Mouse (Mus musculus) C2C12 (cell line): ENCODE data around the gene Gm5617. TPM values are rescaled to one million over a fixed set of nuclear protein-coding genes. Genes with fewer than 3 reads are reported as not detected.

Experiments used
- H3K27me3 ChIP-seq: one replicate; pipeline ENCODE4 v1.6.1; 2011; ENCODE audit not compliant: control insufficient read depth, insufficient read depth, insufficient read length
- H3K36me3 ChIP-seq: one replicate; pipeline ENCODE4 v1.6.1; 2011; ENCODE audit not compliant: control insufficient read depth, insufficient read depth
- H3K4me3 ChIP-seq: one replicate; pipeline ENCODE4 v1.5.1; 2011; ENCODE audit warnings: mild to moderate bottlenecking, control low read depth; ENCODE audit not compliant: poor library complexity, insufficient read depth, severe bottlenecking
- H3K79me2 ChIP-seq: one replicate; pipeline ENCODE4 v1.6.1; 2011; ENCODE audit not compliant: control insufficient read depth, insufficient read depth
- H3K79me3 ChIP-seq: one replicate; pipeline ENCODE4 v1.6.1; 2011; ENCODE audit warnings: low read depth, control low read depth
- H3ac ChIP-seq: one replicate; pipeline ENCODE3; 2011; ENCODE audit warnings: low read depth; ENCODE audit not compliant: control insufficient read depth, insufficient read length
- CEBPB ChIP-seq: IDR thresholded peaks from one replicate; pipeline ENCODE4 v1.6.1; 2011; ENCODE audit warnings: low read depth, mild to moderate bottlenecking, control low read depth, moderate library complexity
- CTCF ChIP-seq: IDR thresholded peaks from one replicate; pipeline ENCODE4 v1.5.1; 2011; ENCODE audit not compliant: control insufficient read depth, insufficient read depth, insufficient read length
- FOSL1 ChIP-seq: IDR thresholded peaks from one replicate; pipeline ENCODE4 v1.8.0; 2011; ENCODE audit warnings: mild to moderate bottlenecking, low read length; ENCODE audit not compliant: poor library complexity, insufficient read depth, severe bottlenecking
- MAX ChIP-seq: IDR thresholded peaks from one replicate; pipeline ENCODE4 v1.6.1; 2011; ENCODE audit warnings: mild to moderate bottlenecking, control low read depth
- MYOD1 ChIP-seq: IDR thresholded peaks from one replicate; pipeline ENCODE4 v1.6.1; 2011; ENCODE audit warnings: low read depth; ENCODE audit not compliant: control insufficient read depth, insufficient read length
- MYOG ChIP-seq: IDR thresholded peaks from one replicate; pipeline ENCODE4 v1.6.1; 2011; ENCODE audit not compliant: control insufficient read depth, insufficient read length; ENCODE audit errors: extremely low read depth
- USF1 ChIP-seq: IDR thresholded peaks from one replicate; pipeline ENCODE4 v1.6.1; 2011; ENCODE audit warnings: low read depth, mild to moderate bottlenecking, control low read depth, moderate library complexity
- microRNA-seq: library from miRNA; unstranded; fragments of <30 nt; microRNA quantifications from one replicate; pipeline ENCODE4, GENCODE M21; 2019; ENCODE audit warnings: borderline microRNAs expressed
- polyA plus RNA-seq: library from polyadenylated mRNA; unstranded; fragments of >200 nt; fragmentation: generic; extraction: Trizol; gene quantifications from one replicate; pipeline ENCODE4 v1.2.1, GENCODE M21; 2012; ENCODE audit warnings: missing spikeins

The Gm5617 gene
- polyA plus RNA-seq, 1 experiment, result 23.1 TPM

GRCm38 (mm10) chr9:48538044-48538645, 42.9 kb downstream of the Gm5617 start:
- H3K79me2 ChIP-seq, result no peaks in the 10 kb centered on the region
- H3ac ChIP-seq, result no peak overlapping the region
- no peaks in the 10 kb centered on the region for H3K36me3 ChIP-seq
- TF ChIP-seq MAX (no peak), MYOG (no peak), MYOD1 (no peak), CEBPB (no peak), USF1 (no peak), FOSL1 (no peak), CTCF (no peak)
- H3K4me3 ChIP-seq, result no peak overlapping the region
- no peaks in the 10 kb centered on the region for H3K79me3 ChIP-seq
- no peaks in the 10 kb centered on the region for H3K27me3 ChIP-seq

GRCm38 (mm10) chr9:48538688-48539087, 43.4 kb downstream of the Gm5617 start:
- Histone ChIP-seq H3K79me2 (no peaks in the 10 kb centered on the region), H3K27me3 (no peaks in the 10 kb centered on the region), H3ac (no peak overlapping the region), H3K79me3 (no peaks in the 10 kb centered on the region), H3K4me3 (no peak overlapping the region), H3K36me3 (no peaks in the 10 kb centered on the region)
- TF ChIP-seq MYOD1, result no peak
- no peak for TF ChIP-seq FOSL1
- no peak for TF ChIP-seq MAX
- TF ChIP-seq MYOG, result no peak
- TF ChIP-seq CTCF, result no peak
- TF ChIP-seq CEBPB, result no peak

Small RNA genes within 50 kb of the gene (microRNA-seq; reads per million reads assigned to microRNA genes)
- not detected for gene Gm23653

Other genes with a start within 250 kb of the Gm5617 start
- not detected for gene Nxpe2, start 142.0 kb upstream of the Gm5617 start, polyA plus RNA-seq
- 234 TPM for gene Rexo2, start 14.8 kb upstream of the Gm5617 start, polyA plus RNA-seq
- gene Rbm7, start 143 bp upstream of the Gm5617 start, polyA plus RNA-seq, result 21.0 TPM
- not detected for gene Nnmt, start 109.7 kb downstream of the Gm5617 start, polyA plus RNA-seq